Mouse (Mus musculus) limb, embryonic 15.5 days (tissue): ENCODE data around the gene Mum1l1. TPM values are rescaled to one million over a fixed set of nuclear protein-coding genes. Genes with fewer than 3 reads are reported as not detected.

Source experiments
- ATAC-seq: fragments of 200-750 bp; cut with Nextera tagmentation; 2 replicates; pipeline ENCODE4 v1.8.0; 2017; ENCODE audit warnings: low read depth, moderate TSS enrichment; ENCODE audit not compliant: insufficient number of reproducible peaks, low FRiP score, low TSS enrichment
- H3K27ac ChIP-seq: fragments of 300-500 bp; sonication (generic); 2 replicates; pipeline ENCODE4 v1.5.1; 2015; ENCODE audit warnings: moderate library complexity, mild to moderate bottlenecking, inconsistent platforms
- H3K27me3 ChIP-seq: fragments of 300-500 bp; sonication (generic); 2 replicates; pipeline ENCODE4 v1.6.1; 2015; ENCODE audit warnings: inconsistent platforms
- H3K36me3 ChIP-seq: fragments of 300-500 bp; sonication (generic); 2 replicates; pipeline ENCODE4 v1.6.1; 2015; ENCODE audit warnings: inconsistent platforms
- H3K4me1 ChIP-seq: fragments of 300-500 bp; sonication (generic); 2 replicates; pipeline ENCODE4 v1.6.1; 2015; ENCODE audit warnings: inconsistent platforms
- H3K4me2 ChIP-seq: fragments of 300-500 bp; sonication (generic); 2 replicates; pipeline ENCODE4 v1.6.1; 2015; ENCODE audit warnings: mild to moderate bottlenecking, inconsistent platforms
- H3K4me3 ChIP-seq: fragments of 300-500 bp; sonication (generic); 2 replicates; pipeline ENCODE4 v1.5.1; 2015; ENCODE audit warnings: mild to moderate bottlenecking, inconsistent platforms
- H3K9ac ChIP-seq: fragments of 300-500 bp; sonication (generic); 2 replicates; pipeline ENCODE4 v1.6.1; 2015; ENCODE audit warnings: inconsistent platforms
- H3K9me3 ChIP-seq: fragments of 300-500 bp; sonication (generic); 2 replicates; pipeline ENCODE4 v1.6.1; 2016; ENCODE audit warnings: inconsistent platforms
- WGBS: fragments of 180-500 bp; shearing (Covaris S2); methylation state at CpG from one replicate; pipeline ENCODE4 v1.1.7; 2015; 5-methylcytosine and 5-hydroxymethylcytosine counted together
- polyA plus RNA-seq: library from polyadenylated mRNA; unstranded; fragments of >200 nt; fragmentation: Nextera tagmentation; extraction: Ambion mirVana; gene quantifications from 2 replicates; pipeline ENCODE4 v1.2.1, GENCODE M21; 2015

The Mum1l1 gene
- polyA plus RNA-seq, 1 experiment from 2014 or later, result 36.5 TPM

DNA sequence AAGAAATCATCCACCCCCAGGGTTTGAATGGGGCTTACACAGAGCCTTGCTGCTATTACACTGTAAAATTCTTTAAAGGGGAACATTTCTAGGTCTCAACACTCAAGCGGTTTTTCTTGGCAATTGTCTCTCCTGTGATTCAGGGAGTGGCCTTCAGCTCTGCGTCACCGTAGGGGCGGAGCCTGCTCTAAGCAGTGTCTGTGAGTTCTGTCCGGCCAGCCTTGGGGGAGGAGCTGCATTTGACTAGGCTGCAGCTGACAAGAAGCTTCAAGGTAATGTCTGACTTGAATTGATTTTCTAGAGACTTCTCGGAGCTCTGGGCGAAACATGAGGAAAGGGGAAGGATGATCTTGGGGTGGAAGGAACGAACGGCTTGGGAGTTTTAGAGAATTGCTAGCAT is 21.3 kb downstream of the Mum1l1 start:
- Histone ChIP-seq H3K27ac (no peak overlapping the region), H3K4me1 (no peaks in the 10 kb centered on the region), H3K4me3 (no peak overlapping the region), H3K4me2 (0 out of 2 replicates have a peak overlapping the region, but pooled peaks have one; percentile 5), H3K36me3 (0 out of 2 replicates have a peak, but pooled peaks cover 6% of the 10 kb centered on the region), H3K27me3 (no peaks in the 10 kb centered on the region), H3K9me3 (no peaks in the 10 kb centered on the region), H3K9ac (no peak overlapping the region)
- 31% methylated on average over 9 of the region's 9 CpGs for WGBS
- ATAC-seq, result no peak

- no peaks in the 10 kb centered on the region for H3K9me3 ChIP-seq
- WGBS, result 85% methylated on average over 3 of the region's 3 CpGs
Observed at GRCm38 (mm10) chrX:139247294-139247693, 37.5 kb downstream of the Mum1l1 start.

DNA sequence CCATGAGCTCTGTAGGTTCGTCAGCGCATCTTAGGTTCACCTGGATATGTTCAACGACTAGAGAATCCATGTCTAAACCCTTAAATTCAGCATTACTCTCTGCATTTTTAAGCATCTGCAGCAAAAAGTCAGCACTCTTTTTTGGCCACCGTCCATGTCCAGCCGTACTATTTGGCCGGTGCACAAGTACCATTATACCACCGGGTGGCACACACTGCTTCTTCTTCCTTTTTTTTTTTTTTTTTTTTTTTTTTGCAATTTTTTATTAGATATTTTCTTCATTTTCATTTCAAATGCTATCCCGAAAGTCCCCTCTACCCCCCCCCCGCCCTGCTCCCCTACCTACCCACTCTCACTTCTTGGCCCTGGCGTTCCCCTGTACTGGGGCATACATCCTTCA is 47.2 kb downstream of the Mum1l1 start:
- Histone ChIP-seq H3K4me3 (no peak overlapping the region), H3K4me2 (no peak overlapping the region), H3K36me3 (no peaks in the 10 kb centered on the region), H3K27me3 (no peaks in the 10 kb centered on the region), H3K27ac (no peak overlapping the region), H3K9me3 (no peaks in the 10 kb centered on the region), H3K9ac (no peak overlapping the region), H3K4me1 (no peaks in the 10 kb centered on the region)
- no peak for ATAC-seq
- 83% methylated on average over 10 of the region's 10 CpGs for WGBS

More at GRCm38 (mm10) chrX:139247294-139247693, 37.5 kb downstream of the Mum1l1 start:
- H3K4me3 ChIP-seq, result no peak overlapping the region
- H3K27ac ChIP-seq, result no peak overlapping the region
- H3K4me1 ChIP-seq, result no peaks in the 10 kb centered on the region
- no peaks in the 10 kb centered on the region for H3K36me3 ChIP-seq
- H3K4me2 ChIP-seq, result no peak overlapping the region
- no peaks in the 10 kb centered on the region for H3K27me3 ChIP-seq
- no peak for ATAC-seq
- no peak overlapping the region for H3K9ac ChIP-seq

GRCm38 (mm10) chrX:139281966-139282365 is 72.1 kb downstream of the Mum1l1 start:
- Histone ChIP-seq H3K27ac (no peak overlapping the region), H3K9ac (no peak overlapping the region), H3K27me3 (no peaks in the 10 kb centered on the region), H3K4me3 (no peak overlapping the region), H3K36me3 (no peaks in the 10 kb centered on the region), H3K4me2 (no peak overlapping the region), H3K9me3 (no peaks in the 10 kb centered on the region), H3K4me1 (no peaks in the 10 kb centered on the region)
- 94% methylated on average over 4 of the region's 4 CpGs for WGBS
- no peak for ATAC-seq

Other genes starting within 250 kb of the Mum1l1 start
- gene Serpina7, start 124.8 kb upstream of the Mum1l1 start, polyA plus RNA-seq, result 0.10 TPM in 1 of 2 replicates, not detected in the other
- not detected in 2 replicates for gene 4930513O06Rik, start 123.8 kb upstream of the Mum1l1 start, polyA plus RNA-seq
- not detected in 2 replicates for gene 4933428M09Rik, start 30.8 kb upstream of the Mum1l1 start, polyA plus RNA-seq
- not detected in 2 replicates for gene Trap1a, start 123.6 kb downstream of the Mum1l1 start, polyA plus RNA-seq